8 mouse cellular contexts compared by ENCODE assay signal in genomic region chr7:34911919-34912897, GRCm38 (mm10). TPM values are rescaled to one million over a fixed set of nuclear protein-coding genes. Genes with fewer than 3 reads are reported as not detected.
A peak's percentile ranks its signal among the peaks of the same experiment; 100 is the strongest.
DNase-seq lines count a peak whose midpoint lies in the region; ATAC-seq and TF ChIP-seq lines count a peak whose summit lies in the region.

TSS of gene Pepd (plus strand) at chr7:34912379.

- H3K4me3 ChIP-seq in cortical plate, adult 2 months (ENCODE audit: insufficient read depth, low read length), result peak within 1 kb of the TSS; percentile 67

- ATAC-seq in megakaryocyte-erythroid progenitor cell, adult 5-6 weeks (replicated peaks; ENCODE audit: low FRiP score, low TSS enrichment, poor library complexity, severe bottlenecking), result peak; percentile 99

- H3K27ac ChIP-seq in cortical plate, adult 2 months (ENCODE audit: insufficient read depth, low read length), result no peak within 1 kb of the TSS

- intact Hi-C loops in left cerebral cortex, postnatal 10 days (cut with DNase I), result no loop called here

- 0 out of 2 replicates have a peak, but pooled peaks cover 2% of the 10 kb centered on the region for H3K4me1 ChIP-seq in cortical plate, adult 2 months (ENCODE audit: control insufficient read depth, insufficient read depth, low read length)

- no peak for TF ChIP-seq CTCF in cortical plate, adult 2 months (IDR thresholded peaks at IDR 0.05; ENCODE audit: extremely low read depth, insufficient read depth, low read length)

- DNase-seq in adipocyte (ENCODE audit: low spot score), result peak; percentile 87
- peak; percentile 68 to 76 for DNase-seq in gastrocnemius, adult 8-10 months (ENCODE audit: low spot score in 2 of 2)
- peak; percentile 67 for DNase-seq in hindlimb bud, embryonic 11.5 days (ENCODE audit: extremely low spot score, low read depth, low spot score)
- DNase-seq in left cerebral cortex, postnatal 10 days (ENCODE audit: extremely low spot score in 1 of 2, low spot score in 2 of 2), result peak; percentile 83 to 92
- DNase-seq in right cerebral cortex, postnatal 25 days, result peak; percentile 85
- peak; percentile 80 to 92 for DNase-seq in urinary bladder, postnatal 4 days (ENCODE audit: low spot score in 2 of 2)

- peak; percentile 86 for TF ChIP-seq POLR2A in cortical plate, adult 2 months (IDR thresholded peaks at IDR 0.05; ENCODE audit: extremely low read depth, insufficient read depth, low read length)

RNA-seq across cellular contexts. Expression of gene Pepd, which starts in this region (rescaled TPM):
- 39.3 and 39.6 TPM in 2 replicates for polyA plus RNA-seq in cortical plate, adult 2 months (2012; rRNA removed)
- total RNA-seq in gastrocnemius, adult 8-10 months (2022), result 10 to 100 TPM; 27.4 to 31.8 (median 29.4) TPM
- 10 to 100 TPM; 31.8 to 32.4 TPM for total RNA-seq in left cerebral cortex, postnatal 10 days (2021)
- total RNA-seq in megakaryocyte-erythroid progenitor cell, adult 5-6 weeks (2014; fragmentation: Nextera tagmentation), result 20.8 and 35.4 TPM in 2 replicates
- total RNA-seq in megakaryocyte-erythroid progenitor cell, adult 5-6 weeks (2017), result 28.5 and 31.1 TPM in 2 replicates
